Mouse (Mus musculus): ENCODE measurements around the gene Asb11. TPM values are rescaled to one million over a fixed set of nuclear protein-coding genes. Genes with fewer than 3 reads are reported as not detected.

Gene Asb11
- 17.4 TPM for polyA plus RNA-seq (2014; fragmentation: Illumina TruSeq; extraction: RNeasy Lipid Tissue Mini Kit (QIAGEN cat#74804); ENCODE audit: low read depth, low replicate concordance)

GRCm38 (mm10) chrX:164436709-164437108 is at the start of gene Asb11:
Gene Asb11 (plus strand): TSS chrX:164436994.

GRCm38 (mm10) chrX:164419471-164419939 is 17.3 kb upstream of the Asb11 start, which contains the start of gene Piga:
Gene Piga (plus strand): TSS chrX:164419787.

GRCm38 (mm10) chrX:164505709-164506498 is 69.1 kb downstream of the Asb11 start, which contains the start of gene Asb9:
Gene Asb9 (plus strand): TSS chrX:164506327.

Other genes starting within 250 kb of the Asb11 start
- gene Bmx, start 178.8 kb upstream of the Asb11 start, polyA plus RNA-seq (2014; fragmentation: Illumina TruSeq; extraction: RNeasy Lipid Tissue Mini Kit (QIAGEN cat#74804); ENCODE audit: low read depth, low replicate concordance): 4.4 TPM
- 9.7 TPM for gene Pir, start 167.6 kb upstream of the Asb11 start, polyA plus RNA-seq (2014; fragmentation: Illumina TruSeq; extraction: RNeasy Lipid Tissue Mini Kit (QIAGEN cat#74804); ENCODE audit: low read depth, low replicate concordance)
- 3.4 TPM for gene Vegfd, start 63.6 kb upstream of the Asb11 start, polyA plus RNA-seq (2014; fragmentation: Illumina TruSeq; extraction: RNeasy Lipid Tissue Mini Kit (QIAGEN cat#74804); ENCODE audit: low read depth, low replicate concordance)
- 69.9 TPM for gene Piga, start 17.2 kb upstream of the Asb11 start, polyA plus RNA-seq (2014; fragmentation: Illumina TruSeq; extraction: RNeasy Lipid Tissue Mini Kit (QIAGEN cat#74804); ENCODE audit: low read depth, low replicate concordance)
- not detected for gene Asb9, start 69.3 kb downstream of the Asb11 start, polyA plus RNA-seq (2014; fragmentation: Illumina TruSeq; extraction: RNeasy Lipid Tissue Mini Kit (QIAGEN cat#74804); ENCODE audit: low read depth, low replicate concordance)